28 mouse cellular contexts compared by ENCODE assay signal in genomic region chr5:149382601-149383000, GRCm38 (mm10). TPM values are rescaled to one million over a fixed set of nuclear protein-coding genes. Genes with fewer than 3 reads are reported as not detected.
DNase-seq lines count a peak whose midpoint lies in the region; ATAC-seq and TF ChIP-seq lines count a peak whose summit lies in the region.
"Had no signal": no experiment of that assay in that cellular context is flagged by ENCODE, and none has a peak within 500 bp of the region (broad histone marks: within the 10 kb centered on the region; RNA-seq: fewer than 3 reads in every experiment).

No protein-coding gene starts in this region.

- TF ChIP-seq POLR2A in kidney, adult 2 months (IDR thresholded peaks at IDR 0.05; ENCODE audit: low read depth, low read length): no peak

- WGBS in heart, embryonic 10.5 days: 79% methylated on average over 5 of the region's 5 CpGs
- WGBS in stomach, embryonic 16.5 days: 67% methylated on average over 5 of the region's 5 CpGs
- 77% methylated on average over 5 of the region's 5 CpGs for WGBS in kidney, adult 2 months

- H3K36me3 ChIP-seq in heart, embryonic 10.5 days: no peaks in the 10 kb centered on the region
- H3K36me3 ChIP-seq in stomach, embryonic 16.5 days (ENCODE audit: control insufficient read depth, insufficient read depth, low read length): no peaks in the 10 kb centered on the region
- H3K36me3 ChIP-seq in kidney, adult 2 months (ENCODE audit: control insufficient read depth, insufficient read depth, low read length): no peaks in the 10 kb centered on the region
- H3K36me3 ChIP-seq: forebrain, embryonic 12.5 days; heart, embryonic 15.5 days; hindbrain, embryonic 10.5 days; intestine, embryonic 15.5 days; limb, embryonic 12.5 days; neural tube, embryonic 13.5 days had no signal

- TF ChIP-seq CTCF in kidney, adult 2 months (conservative IDR thresholded peaks at IDR 0.05; ENCODE audit: insufficient read depth, insufficient read length, low read depth, low read length): no peak

- no peak overlapping the region for H3K4me3 ChIP-seq in heart, embryonic 10.5 days
- no peak overlapping the region for H3K4me3 ChIP-seq in stomach, embryonic 16.5 days (replicated peaks; ENCODE audit: low read length)
- no peak overlapping the region for H3K4me3 ChIP-seq in kidney, adult 2 months (ENCODE audit: insufficient read depth, low read depth, low read length)
- H3K4me3 ChIP-seq: erythroblast, embryonic 14.5 days; forebrain, embryonic 12.5 days; heart, embryonic 15.5 days; hindbrain, embryonic 10.5 days; intestine, embryonic 15.5 days; limb, embryonic 12.5 days; myocyte; neural tube, embryonic 13.5 days had no signal

- no peak overlapping the region for H3K4me2 ChIP-seq in stomach, embryonic 16.5 days (ENCODE audit: low read depth, low read length)
- H3K4me2 ChIP-seq: forebrain, embryonic 12.5 days; heart, embryonic 15.5 days; intestine, embryonic 15.5 days; limb, embryonic 12.5 days; lung, embryonic 14.5 days; neural tube, embryonic 13.5 days had no signal

- H3K9me3 ChIP-seq in heart, embryonic 10.5 days: no peaks in the 10 kb centered on the region
- no peaks in the 10 kb centered on the region for H3K9me3 ChIP-seq in stomach, embryonic 16.5 days (replicated peaks; ENCODE audit: control insufficient read depth, low read length)
- H3K9me3 ChIP-seq: heart, embryonic 15.5 days; intestine, embryonic 15.5 days; neural tube, embryonic 13.5 days had no signal

- no peak overlapping the region for H3K27ac ChIP-seq in heart, embryonic 10.5 days
- peak overlapping the region; percentile 50 for H3K27ac ChIP-seq in stomach, embryonic 16.5 days (ENCODE audit: low read length)
- no peak overlapping the region for H3K27ac ChIP-seq in kidney, adult 2 months (ENCODE audit: insufficient read depth, low read depth, low read length)
- H3K27ac ChIP-seq: forebrain, embryonic 12.5 days; heart, embryonic 15.5 days; intestine, embryonic 15.5 days; limb, embryonic 12.5 days; liver, embryonic 14.5 days; neural tube, embryonic 13.5 days had no signal

- no peak overlapping the region for H3K9ac ChIP-seq in stomach, embryonic 16.5 days (ENCODE audit: low read length)
- H3K9ac ChIP-seq: forebrain, embryonic 12.5 days; heart, embryonic 15.5 days; intestine, embryonic 15.5 days; limb, embryonic 12.5 days; liver, embryonic 14.5 days; lung, embryonic 14.5 days; neural tube, embryonic 13.5 days had no signal

- DNase-seq in gastrocnemius, adult 18-20 months (ENCODE audit: low spot score): peak; percentile 72
- no peak for DNase-seq in gastrocnemius, postnatal 4 days (ENCODE audit: low spot score in 2 of 2)
- DNase-seq in heart, adult 8-10 months (ENCODE audit: low spot score): peak; percentile 67
- DNase-seq in heart, embryonic 10.5 days (ENCODE audit: low spot score): no peak
- peak; percentile 71 to 75 for DNase-seq in heart, adult 9 months (ENCODE audit: low spot score in 2 of 2)
- no peak for DNase-seq in kidney, adult 2 months
- no peak for DNase-seq in kidney, adult 11 months
- DNase-seq: adrenal gland, postnatal 14 days; cerebellum, adult 9-11 months; kidney, postnatal 36 days; layer of hippocampus, postnatal 36 days; lung, embryonic 14.5 days; retina, postnatal 1 day; right cerebral cortex, postnatal 25 days had no signal

- no peaks in the 10 kb centered on the region for H3K27me3 ChIP-seq in heart, embryonic 10.5 days (ENCODE audit: insufficient read depth, poor library complexity, severe bottlenecking)
- no peaks in the 10 kb centered on the region for H3K27me3 ChIP-seq in stomach, embryonic 16.5 days (ENCODE audit: control insufficient read depth, insufficient read depth, low read length)
- H3K27me3 ChIP-seq in kidney, adult 2 months (replicated peaks; ENCODE audit: control insufficient read depth, insufficient read depth, low read length): no peaks in the 10 kb centered on the region; the same call in 1 of the 2 replicates
- H3K27me3 ChIP-seq: heart, embryonic 15.5 days; intestine, embryonic 15.5 days; limb, embryonic 12.5 days; neural tube, embryonic 13.5 days had no signal

- H3K4me1 ChIP-seq in heart, embryonic 10.5 days: peaks cover 32% of the 10 kb centered on the region
- peaks cover 30% of the 10 kb centered on the region; the same call in 1 of the 2 replicates for H3K4me1 ChIP-seq in stomach, embryonic 16.5 days (ENCODE audit: control insufficient read depth, insufficient read depth, low read length)
- no peaks in the 10 kb centered on the region for H3K4me1 ChIP-seq in kidney, adult 2 months (ENCODE audit: control insufficient read depth, insufficient read depth, low read length)

- ATAC-seq in stomach, embryonic 16.5 days (ENCODE audit: insufficient read depth, low FRiP score): no peak
- ATAC-seq: hindbrain, embryonic 16.5 days; intestine, embryonic 15.5 days; midbrain, embryonic 16.5 days had no signal

RNA-seq across cellular contexts. Expression of gene Medag, which starts 28.9 kb away (rescaled TPM):
- total RNA-seq in gastrocnemius, adult 18-20 months (2021): 10 to 100 TPM in 1 of 2 experiments, 1 to 10 TPM in 1; 9.5 to 15.6 TPM
- total RNA-seq in gastrocnemius, postnatal 4 days (2021): 10 to 100 TPM; 32.1 to 36.4 TPM
- total RNA-seq in heart, adult 8-10 months (2022): 10 to 100 TPM in 3 of 4 experiments, 1 to 10 TPM in 1; 9.4 to 13.9 (median 11.5) TPM
- 0.26 and 0.62 TPM in 2 replicates for polyA plus RNA-seq in heart, embryonic 10.5 days (2016; fragmentation: Nextera tagmentation; extraction: Ambion mirVana)
- 4.0 and 4.4 TPM in 2 replicates for polyA plus RNA-seq in stomach, embryonic 16.5 days (2015; fragmentation: Nextera tagmentation; extraction: Ambion mirVana)
- 0.61 and 0.88 TPM in 2 replicates for polyA plus RNA-seq in kidney, adult 2 months (2012; rRNA removed)
- total RNA-seq: common myeloid progenitor, adult 5-6 weeks; megakaryocyte-erythroid progenitor cell, adult 5-6 weeks had no signal
- polyA plus RNA-seq: erythroblast, embryonic 14.5 days had no signal

RNA-seq across cellular contexts. Expression of gene Tex26, which starts 56.9 kb away (rescaled TPM):
- not detected for total RNA-seq in gastrocnemius, adult 18-20 months (2021)
- under 1 TPM; 0.25 to 0.60 TPM for total RNA-seq in gastrocnemius, postnatal 4 days (2021)
- not detected for total RNA-seq in heart, adult 8-10 months (2022)
- polyA plus RNA-seq in heart, embryonic 10.5 days (2016; fragmentation: Nextera tagmentation; extraction: Ambion mirVana): 0.58 and 0.78 TPM in 2 replicates
- 0.54 and 0.59 TPM in 2 replicates for polyA plus RNA-seq in stomach, embryonic 16.5 days (2015; fragmentation: Nextera tagmentation; extraction: Ambion mirVana)
- polyA plus RNA-seq in kidney, adult 2 months (2012; rRNA removed): not detected in 2 replicates
- total RNA-seq: adrenal gland, postnatal 14 days; common myeloid progenitor, adult 5-6 weeks; megakaryocyte-erythroid progenitor cell, adult 5-6 weeks had no signal
- polyA plus RNA-seq: erythroblast, embryonic 14.5 days had no signal

Comparison
In these comparisons a context has a peak if more than half of its experiments do, and no peak if none do; other contexts are left out.
1. DNase-seq: peak in gastrocnemius, adult 18-20 months (single experiment), heart, adult 8-10 months (single experiment) and heart, adult 9 months (2 of 2); none in gastrocnemius, postnatal 4 days (0 of 2), heart, embryonic 10.5 days (single experiment), kidney, adult 2 months (single experiment) and kidney, adult 11 months (single experiment).